Mouse (Mus musculus) liver, adult 2 months (tissue): ENCODE data around the gene Gm17545.

Experiments used
- CTCF ChIP-seq: fragments of 200-500 bp; IDR thresholded peaks from 2 replicates; pipeline ENCODE4 v1.5.1; 2011; ENCODE audit warnings: low read depth, low read length, control low read depth
- POLR2A ChIP-seq: fragments of 200-500 bp; IDR thresholded peaks from 2 replicates; pipeline ENCODE4 v1.6.1; 2011; ENCODE audit warnings: low read length, control low read depth; ENCODE audit not compliant: insufficient read depth; ENCODE audit errors: extremely low read depth

DNA sequence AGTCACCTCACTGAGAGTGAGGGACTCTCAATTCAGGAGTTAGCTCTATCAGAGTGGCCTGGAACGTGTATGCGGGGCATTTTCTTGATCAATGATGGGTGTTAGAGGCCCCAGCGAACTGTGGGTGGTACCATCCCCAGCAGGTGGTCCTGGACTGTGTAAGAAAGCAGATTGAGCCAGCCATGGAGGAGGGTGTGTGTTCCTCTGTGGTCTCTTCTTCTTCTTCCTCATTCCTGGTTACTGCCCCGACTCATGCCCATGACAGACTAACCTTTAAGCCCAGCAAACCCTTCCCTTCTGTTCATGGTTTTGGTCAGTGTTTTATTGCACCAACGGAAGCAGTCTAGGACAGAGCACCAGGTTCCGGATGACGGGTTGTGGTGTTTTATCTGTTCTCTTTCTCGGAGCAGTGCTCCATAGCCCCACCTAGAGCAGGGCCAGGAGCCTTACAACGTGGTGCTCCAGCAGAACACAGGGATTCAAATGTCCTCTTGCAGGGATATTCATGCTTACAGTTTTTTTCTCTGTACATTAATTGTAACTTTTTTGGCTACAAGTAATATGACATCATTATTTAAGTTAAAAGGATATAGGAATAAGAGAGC, 40.2 kb downstream of the Gm17545 start:
- TF ChIP-seq CTCF (0 out of 2 replicates have a peak, but pooled peaks have one; percentile 24), POLR2A (no peak)
